23 mouse cellular contexts compared by ENCODE assay signal in the genomic region with DNA sequence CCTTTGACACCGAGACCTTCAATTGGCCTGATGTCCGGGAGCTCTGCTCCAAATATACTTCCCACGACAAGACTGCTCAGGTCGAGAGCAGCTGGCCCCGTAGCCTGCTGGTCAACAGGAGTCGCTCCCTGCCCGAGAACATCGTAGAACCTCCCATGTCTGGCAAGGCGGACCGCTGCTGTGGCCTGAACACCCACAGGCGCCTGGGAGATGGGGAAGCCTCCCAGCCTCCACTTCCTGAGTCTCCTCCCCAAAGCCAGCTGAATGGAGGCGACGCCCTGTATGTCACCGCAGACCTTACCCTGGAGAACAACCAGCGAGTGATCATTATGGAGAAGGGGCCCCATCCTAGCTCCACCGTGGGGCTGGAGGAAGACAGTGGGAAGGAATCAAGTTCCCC. TPM values are rescaled to one million over a fixed set of nuclear protein-coding genes. Genes with fewer than 3 reads are reported as not detected.
DNase-seq lines count a peak whose midpoint lies in the region; ATAC-seq and TF ChIP-seq lines count a peak whose summit lies in the region.
"Had no signal": no experiment of that assay in that cellular context is flagged by ENCODE, and none has a peak within 500 bp of the region (broad histone marks: within the 10 kb centered on the region; RNA-seq: fewer than 3 reads in every experiment).

No protein-coding gene starts in this region.

- TF ChIP-seq EP300 in lung, postnatal 0 days (IDR thresholded peaks at IDR 0.05), result no peak

- no peak overlapping the region for H3K4me3 ChIP-seq in lung, postnatal 0 days (ENCODE audit: low read depth, low read length)
- no peak overlapping the region for H3K4me3 ChIP-seq in intestine, postnatal 0 days (ENCODE audit: low read depth, low read length)
- H3K4me3 ChIP-seq: embryonic facial prominence, embryonic 13.5 days; heart, embryonic 15.5 days; liver, embryonic 12.5 days had no signal

- 83% methylated on average over 16 of the region's 16 CpGs for WGBS in lung, postnatal 0 days
- 75% methylated on average over 16 of the region's 16 CpGs for WGBS in intestine, postnatal 0 days

- no peak overlapping the region for H3K27ac ChIP-seq in lung, postnatal 0 days (ENCODE audit: low read length)
- peak overlapping the region; percentile 43; the same call in 1 of the 2 replicates for H3K27ac ChIP-seq in intestine, postnatal 0 days (ENCODE audit: low read depth, low read length)
- H3K27ac ChIP-seq: embryonic facial prominence, embryonic 13.5 days; heart, embryonic 15.5 days; hindbrain, embryonic 14.5 days; kidney, postnatal 0 days; liver, embryonic 12.5 days had no signal

- no peak; the same call in 1 of the 2 replicates for TF ChIP-seq CTCF in lung, postnatal 0 days (IDR thresholded peaks at IDR 0.05)
- no peak for TF ChIP-seq CTCF in intestine, postnatal 0 days (IDR thresholded peaks at IDR 0.05; ENCODE audit: low read depth)

- H3K4me1 ChIP-seq in lung, postnatal 0 days (ENCODE audit: insufficient read depth, low read depth, low read length), result peaks cover 3% of the 10 kb centered on the region; the same call in 1 of the 2 replicates
- H3K4me1 ChIP-seq in intestine, postnatal 0 days (replicated peaks; ENCODE audit: control insufficient read depth, insufficient read depth, low read length), result 0 out of 2 replicates have a peak, but pooled peaks cover 4% of the 10 kb centered on the region

- H3K27me3 ChIP-seq in lung, postnatal 0 days (replicated peaks; ENCODE audit: insufficient read depth, low read length), result no peaks in the 10 kb centered on the region
- H3K27me3 ChIP-seq in intestine, postnatal 0 days (replicated peaks; ENCODE audit: control insufficient read depth, insufficient read depth, low read length), result no peaks in the 10 kb centered on the region
- H3K27me3 ChIP-seq: embryonic facial prominence, embryonic 13.5 days; heart, embryonic 15.5 days had no signal

- peak; percentile 42; the same call in 1 of the 2 replicates for ATAC-seq in lung, postnatal 0 days
- no peak for ATAC-seq in intestine, postnatal 0 days
- ATAC-seq: CD4-positive, CD25-positive, alpha-beta regulatory T cell, adult 4 months; forebrain, embryonic 16.5 days; liver, embryonic 12.5 days; liver, postnatal 0 days had no signal

- no peak overlapping the region for H3K9ac ChIP-seq in lung, postnatal 0 days (replicated peaks; ENCODE audit: low read depth)
- H3K9ac ChIP-seq in intestine, postnatal 0 days (ENCODE audit: low read depth, low read length), result no peak overlapping the region
- H3K9ac ChIP-seq: embryonic facial prominence, embryonic 13.5 days; heart, embryonic 15.5 days; hindbrain, embryonic 14.5 days; liver, embryonic 12.5 days; liver, postnatal 0 days had no signal

- H3K36me3 ChIP-seq in lung, postnatal 0 days (ENCODE audit: insufficient read depth, low read length), result no peaks in the 10 kb centered on the region
- H3K36me3 ChIP-seq in intestine, postnatal 0 days (ENCODE audit: control insufficient read depth, insufficient read depth), result peaks cover 79% of the 10 kb centered on the region

- DNase-seq in gastrocnemius, postnatal 25 days, result peak; percentile 24
- no peak for DNase-seq in gastrocnemius, adult 8-10 months (ENCODE audit: low spot score in 2 of 2)
- no peak for DNase-seq in lung, postnatal 0 days (ENCODE audit: low spot score)
- no peak for DNase-seq in lung, postnatal 4 days
- DNase-seq in MEL-GATA-1-ER (ENCODE audit: extremely low read depth, low read depth), result peak; percentile 36
- no peak for DNase-seq in thymus, postnatal 0 days (ENCODE audit: low spot score)
- DNase-seq: cerebellum, adult 11 months; cerebellum, adult 9-10 months; gastrocnemius, postnatal 36 days; kidney, adult 8-10 months; layer of hippocampus, postnatal 36 days; left cerebral cortex, postnatal 4 days; liver, postnatal 0 days; midbrain, embryonic 14.5 days; thymus, postnatal 36 days had no signal

- H3K9me3 ChIP-seq in lung, postnatal 0 days (ENCODE audit: low read length), result no peaks in the 10 kb centered on the region
- H3K9me3 ChIP-seq in intestine, postnatal 0 days (ENCODE audit: control insufficient read depth), result no peaks in the 10 kb centered on the region
- H3K9me3 ChIP-seq: embryonic facial prominence, embryonic 13.5 days; heart, embryonic 15.5 days; liver, embryonic 12.5 days had no signal

- H3K4me2 ChIP-seq in lung, postnatal 0 days (replicated peaks; ENCODE audit: low read depth, low read length), result no peak overlapping the region
- H3K4me2 ChIP-seq in intestine, postnatal 0 days (replicated peaks; ENCODE audit: low read depth), result no peak overlapping the region
- H3K4me2 ChIP-seq: embryonic facial prominence, embryonic 13.5 days; heart, embryonic 15.5 days; hindbrain, embryonic 14.5 days; liver, embryonic 12.5 days had no signal

RNA-seq across cellular contexts. Expression of gene Plekhg3, which starts 47.2 kb away (rescaled TPM):
- 1 to 10 TPM; 6.1 to 7.6 TPM for total RNA-seq in gastrocnemius, postnatal 25 days (2021)
- total RNA-seq in gastrocnemius, adult 8-10 months (2022), result 1 to 10 TPM; 3.6 to 5.6 (median 4.2) TPM
- 2.1 and 2.9 TPM in 2 replicates for polyA plus RNA-seq in lung, postnatal 0 days (2015; fragmentation: Nextera tagmentation; extraction: Ambion mirVana)
- 5.7 and 7.5 TPM in 2 replicates for polyA plus RNA-seq in intestine, postnatal 0 days (2015; fragmentation: Nextera tagmentation; extraction: Ambion mirVana)
- polyA plus RNA-seq in thymus, postnatal 0 days (2015; fragmentation: Nextera tagmentation; extraction: Ambion mirVana), result 3.3 and 4.7 TPM in 2 replicates

Comparison
In these comparisons a context has a peak if more than half of its experiments do, and no peak if none do; other contexts are left out.
1. DNase-seq: peak in gastrocnemius, postnatal 25 days (single experiment) and MEL-GATA-1-ER (single experiment); none in gastrocnemius, adult 8-10 months (0 of 2), lung, postnatal 0 days (single experiment), lung, postnatal 4 days (0 of 2) and thymus, postnatal 0 days (single experiment).